Comparison of ENCODE assay signal across 13 mouse cellular contexts in the genomic region with DNA sequence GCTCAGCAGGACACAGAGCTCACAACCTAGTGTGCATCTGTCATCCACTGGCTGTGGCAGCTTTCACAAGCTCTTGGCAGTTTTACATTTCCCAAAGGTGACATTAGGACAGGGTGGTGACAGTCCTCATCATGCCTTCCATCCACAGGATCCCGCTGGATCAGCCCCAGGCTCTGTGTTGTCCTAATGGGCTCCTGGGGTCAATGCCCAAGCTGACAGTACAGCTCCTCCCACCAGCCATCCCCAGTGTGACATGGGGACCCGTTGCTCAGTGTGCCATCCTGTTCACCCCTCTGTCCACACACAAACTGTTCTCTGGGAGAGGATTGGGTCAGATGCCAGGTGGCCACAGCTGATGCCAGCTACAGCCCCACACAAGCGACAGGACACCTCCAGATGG.
DNase-seq lines count a peak whose midpoint lies in the region; ATAC-seq and TF ChIP-seq lines count a peak whose summit lies in the region.
"Had no signal": no experiment of that assay in that cellular context is flagged by ENCODE, and none has a peak within 500 bp of the region (broad histone marks: within the 10 kb centered on the region; RNA-seq: fewer than 3 reads in every experiment).

No protein-coding gene starts in this region.

- no peaks in the 10 kb centered on the region for H3K9me3 ChIP-seq in heart, postnatal 0 days (replicated peaks; ENCODE audit: control insufficient read depth, low read length)
- H3K9me3 ChIP-seq in heart, embryonic 11.5 days (replicated peaks; ENCODE audit: control insufficient read depth, low read length), result no peaks in the 10 kb centered on the region
- no peaks in the 10 kb centered on the region for H3K9me3 ChIP-seq in hindbrain, embryonic 13.5 days
- H3K9me3 ChIP-seq in neural tube, embryonic 12.5 days, result no peaks in the 10 kb centered on the region
- H3K9me3 ChIP-seq: limb, embryonic 10.5 days; liver, embryonic 15.5 days had no signal

- WGBS in heart, postnatal 0 days, result 47% methylated on average over 3 of the region's 3 CpGs
- 47% methylated on average over 3 of the region's 3 CpGs for WGBS in heart, embryonic 11.5 days (ENCODE audit: insufficient replicate concordance)
- WGBS in hindbrain, embryonic 13.5 days, result 28% methylated on average over 3 of the region's 3 CpGs
- 40% methylated on average over 3 of the region's 3 CpGs for WGBS in neural tube, embryonic 12.5 days

- TF ChIP-seq CTCF in heart, postnatal 0 days (IDR thresholded peaks at IDR 0.05; ENCODE audit: low read depth), result no peak

- no peak overlapping the region for H3K4me2 ChIP-seq in heart, postnatal 0 days (ENCODE audit: low read depth, low read length)
- no peak overlapping the region for H3K4me2 ChIP-seq in heart, embryonic 11.5 days
- H3K4me2 ChIP-seq in hindbrain, embryonic 13.5 days, result no peak overlapping the region
- H3K4me2 ChIP-seq in neural tube, embryonic 12.5 days (replicated peaks), result peak overlapping the region; percentile 49; the same call in 1 of the 2 replicates
- H3K4me2 ChIP-seq: liver, embryonic 15.5 days had no signal

- no peak overlapping the region for H3K4me3 ChIP-seq in heart, postnatal 0 days (ENCODE audit: low read depth, low read length)
- H3K4me3 ChIP-seq in heart, embryonic 11.5 days (ENCODE audit: low read depth, low read length), result no peak overlapping the region
- H3K4me3 ChIP-seq in hindbrain, embryonic 13.5 days, result no peak overlapping the region
- H3K4me3 ChIP-seq in neural tube, embryonic 12.5 days, result no peak overlapping the region
- H3K4me3 ChIP-seq: limb, embryonic 10.5 days; liver, embryonic 15.5 days had no signal

- peaks cover 6% of the 10 kb centered on the region; the same call in 1 of the 2 replicates for H3K4me1 ChIP-seq in heart, postnatal 0 days (ENCODE audit: control insufficient read depth, insufficient read depth)
- H3K4me1 ChIP-seq in heart, embryonic 11.5 days (ENCODE audit: control insufficient read depth, insufficient read depth, low read length), result no peaks in the 10 kb centered on the region
- H3K4me1 ChIP-seq in hindbrain, embryonic 13.5 days (replicated peaks), result peaks cover 52% of the 10 kb centered on the region
- H3K4me1 ChIP-seq in neural tube, embryonic 12.5 days, result peaks cover 40% of the 10 kb centered on the region
- H3K4me1 ChIP-seq: limb, embryonic 10.5 days; liver, embryonic 15.5 days had no signal

- H3K36me3 ChIP-seq in heart, postnatal 0 days (replicated peaks; ENCODE audit: control insufficient read depth, insufficient read depth, low read length), result no peaks in the 10 kb centered on the region
- no peaks in the 10 kb centered on the region for H3K36me3 ChIP-seq in heart, embryonic 11.5 days (ENCODE audit: control insufficient read depth, insufficient read depth, low read length)
- no peaks in the 10 kb centered on the region for H3K36me3 ChIP-seq in hindbrain, embryonic 13.5 days
- no peaks in the 10 kb centered on the region for H3K36me3 ChIP-seq in neural tube, embryonic 12.5 days
- H3K36me3 ChIP-seq: limb, embryonic 10.5 days; liver, embryonic 15.5 days had no signal

- TF ChIP-seq EP300 in heart, postnatal 0 days (IDR thresholded peaks at IDR 0.05; ENCODE audit: low read depth), result no peak

- 0 out of 2 replicates have a peak, but pooled peaks cover 5% of the 10 kb centered on the region for H3K27me3 ChIP-seq in heart, postnatal 0 days (ENCODE audit: control insufficient read depth, insufficient read depth, low read length)
- H3K27me3 ChIP-seq in heart, embryonic 11.5 days (ENCODE audit: control insufficient read depth, insufficient read depth, low read length), result peaks cover under 1% of the 10 kb centered on the region; the same call in 1 of the 2 replicates
- H3K27me3 ChIP-seq in hindbrain, embryonic 13.5 days, result no peaks in the 10 kb centered on the region
- H3K27me3 ChIP-seq in neural tube, embryonic 12.5 days (replicated peaks), result no peaks in the 10 kb centered on the region
- H3K27me3 ChIP-seq: liver, embryonic 15.5 days had no signal

- no peak overlapping the region for H3K27ac ChIP-seq in heart, postnatal 0 days (ENCODE audit: low read depth)
- H3K27ac ChIP-seq in heart, embryonic 11.5 days (ENCODE audit: low read depth, low read length), result no peak overlapping the region
- peak overlapping the region; percentile 87 for H3K27ac ChIP-seq in hindbrain, embryonic 13.5 days
- no peak overlapping the region for H3K27ac ChIP-seq in neural tube, embryonic 12.5 days
- H3K27ac ChIP-seq: limb, embryonic 10.5 days; liver, embryonic 15.5 days had no signal

- DNase-seq in heart, postnatal 0 days (ENCODE audit: low spot score), result no peak
- DNase-seq in cerebellum, adult 8-10 months, result peak; percentile 39
- no peak for DNase-seq in thymus, postnatal 36 days
- no peak for DNase-seq in liver
- DNase-seq in right cerebral cortex, adult 2 months (ENCODE audit: low spot score in 2 of 2), result no peak
- DNase-seq: kidney, postnatal 10 days; right cerebral cortex, postnatal 4 days had no signal

- ATAC-seq in heart, postnatal 0 days (ENCODE audit: insufficient read depth, low read depth), result peak; percentile 34; the same call in 1 of the 2 replicates
- ATAC-seq in heart, embryonic 11.5 days (replicated peaks; ENCODE audit: insufficient number of reproducible peaks, low FRiP score, low TSS enrichment), result no peak
- ATAC-seq in hindbrain, embryonic 13.5 days (ENCODE audit: low FRiP score), result peak; percentile 37; the same call in 1 of the 2 replicates
- peak; percentile 63 for ATAC-seq in neural tube, embryonic 12.5 days (ENCODE audit: low FRiP score, low read depth)
- ATAC-seq: activated CD4-positive, CD25-positive, alpha-beta regulatory T cell, adult 4 months had no signal

- H3K9ac ChIP-seq in heart, postnatal 0 days (replicated peaks; ENCODE audit: low read depth, low read length), result no peak overlapping the region
- H3K9ac ChIP-seq in heart, embryonic 11.5 days (ENCODE audit: low read depth, low read length), result no peak overlapping the region
- H3K9ac ChIP-seq in hindbrain, embryonic 13.5 days, result peak overlapping the region; percentile 36; the same call in 1 of the 2 replicates
- no peak overlapping the region for H3K9ac ChIP-seq in neural tube, embryonic 12.5 days
- H3K9ac ChIP-seq: liver, embryonic 15.5 days had no signal
